Mouse (Mus musculus): ENCODE data around the gene Cd244a.

GRCm38 (mm10) chr1:171565888-171566287, 6.9 kb downstream of the Cd244a start:
- TF ChIP-seq CTCF (IDR thresholded peaks at IDR 0.05; ENCODE audit: insufficient read depth, low read length) = no peak
- TF ChIP-seq POLR2A (IDR thresholded peaks at IDR 0.05; ENCODE audit: borderline replicate concordance, extremely low read depth, low read depth, low read length) = no peak

Data from lung, adult 2 months (tissue).